Comparison of ENCODE assay signal across 14 mouse cellular contexts in genomic region chr15:96660590-96661141, GRCm38 (mm10). TPM values are rescaled to one million over a fixed set of nuclear protein-coding genes. Genes with fewer than 3 reads are reported as not detected.
DNase-seq lines count a peak whose midpoint lies in the region; ATAC-seq lines count a peak whose summit lies in the region.
"Had no signal": no experiment of that assay in that cellular context is flagged by ENCODE, and none has a peak within 500 bp of the region (broad histone marks: within the 10 kb centered on the region; RNA-seq: fewer than 3 reads in every experiment).

No protein-coding gene starts in this region.

- H3K4me2 ChIP-seq in liver, embryonic 11.5 days = 0 out of 2 replicates have a peak overlapping the region, but pooled peaks have one; percentile 12
- peak overlapping the region; percentile 48 for H3K4me2 ChIP-seq in heart, embryonic 15.5 days
- H3K4me2 ChIP-seq in liver, embryonic 12.5 days = no peak overlapping the region
- no peak overlapping the region for H3K4me2 ChIP-seq in stomach, embryonic 16.5 days (ENCODE audit: low read depth, low read length)
- H3K4me2 ChIP-seq: embryonic facial prominence, embryonic 15.5 days; forebrain, embryonic 12.5 days; limb, embryonic 15.5 days; midbrain, embryonic 12.5 days had no signal

- H3K4me3 ChIP-seq in liver, embryonic 11.5 days (ENCODE audit: low read depth, low read length) = no peak overlapping the region
- no peak overlapping the region for H3K4me3 ChIP-seq in heart, embryonic 15.5 days
- H3K4me3 ChIP-seq in liver, embryonic 12.5 days = no peak overlapping the region
- H3K4me3 ChIP-seq in stomach, embryonic 16.5 days (replicated peaks; ENCODE audit: low read length) = no peak overlapping the region
- H3K4me3 ChIP-seq: embryonic facial prominence, embryonic 15.5 days; forebrain, embryonic 12.5 days; limb, embryonic 15.5 days; midbrain, embryonic 12.5 days had no signal

- no peak overlapping the region for H3K27ac ChIP-seq in liver, embryonic 11.5 days (ENCODE audit: low read depth, low read length)
- no peak overlapping the region for H3K27ac ChIP-seq in heart, embryonic 15.5 days
- no peak overlapping the region for H3K27ac ChIP-seq in liver, embryonic 12.5 days
- H3K27ac ChIP-seq in stomach, embryonic 16.5 days (ENCODE audit: low read length) = no peak overlapping the region
- H3K27ac ChIP-seq: embryonic facial prominence, embryonic 15.5 days; forebrain, embryonic 12.5 days; hindbrain, postnatal 0 days; limb, embryonic 15.5 days; midbrain, embryonic 12.5 days had no signal

- no peaks in the 10 kb centered on the region for H3K27me3 ChIP-seq in liver, embryonic 11.5 days (replicated peaks; ENCODE audit: control insufficient read depth, insufficient read depth, low read length)
- H3K27me3 ChIP-seq in heart, embryonic 15.5 days = no peaks in the 10 kb centered on the region
- no peaks in the 10 kb centered on the region for H3K27me3 ChIP-seq in liver, embryonic 12.5 days (replicated peaks)
- no peaks in the 10 kb centered on the region for H3K27me3 ChIP-seq in stomach, embryonic 16.5 days (ENCODE audit: control insufficient read depth, insufficient read depth, low read length)
- H3K27me3 ChIP-seq: embryonic facial prominence, embryonic 15.5 days; forebrain, embryonic 12.5 days; limb, embryonic 15.5 days had no signal

- 34% methylated on average over 13 of the region's 13 CpGs for WGBS in liver, embryonic 11.5 days
- WGBS in heart, embryonic 15.5 days = 28% methylated on average over 13 of the region's 13 CpGs
- 36% methylated on average over 13 of the region's 13 CpGs for WGBS in liver, embryonic 12.5 days (ENCODE audit: insufficient replicate concordance)
- 42% methylated on average over 13 of the region's 13 CpGs for WGBS in stomach, embryonic 16.5 days

- no peaks in the 10 kb centered on the region for H3K36me3 ChIP-seq in liver, embryonic 11.5 days (ENCODE audit: control insufficient read depth, insufficient read depth, low read length)
- no peaks in the 10 kb centered on the region for H3K36me3 ChIP-seq in heart, embryonic 15.5 days
- H3K36me3 ChIP-seq in liver, embryonic 12.5 days = no peaks in the 10 kb centered on the region
- H3K36me3 ChIP-seq in stomach, embryonic 16.5 days (ENCODE audit: control insufficient read depth, insufficient read depth, low read length) = no peaks in the 10 kb centered on the region
- H3K36me3 ChIP-seq: embryonic facial prominence, embryonic 15.5 days; forebrain, embryonic 12.5 days; limb, embryonic 15.5 days; midbrain, embryonic 12.5 days had no signal

- no peak; the same call in 1 of the 2 replicates for ATAC-seq in liver, embryonic 11.5 days (replicated peaks; ENCODE audit: low FRiP score)
- peak; percentile 27; the same call in 1 of the 2 replicates for ATAC-seq in heart, embryonic 15.5 days (replicated peaks; ENCODE audit: insufficient number of reproducible peaks, insufficient read depth, low FRiP score, low read depth)
- peak; percentile 24; the same call in 1 of the 2 replicates for ATAC-seq in liver, embryonic 12.5 days
- peak; percentile 23; the same call in 1 of the 2 replicates for ATAC-seq in stomach, embryonic 16.5 days (ENCODE audit: insufficient read depth, low FRiP score)
- ATAC-seq: CD4-positive, CD25-positive, alpha-beta regulatory T cell, adult 4 months; hindbrain, postnatal 0 days had no signal

- H3K9me3 ChIP-seq in liver, embryonic 11.5 days (ENCODE audit: control insufficient read depth, low read length) = no peaks in the 10 kb centered on the region
- no peaks in the 10 kb centered on the region for H3K9me3 ChIP-seq in heart, embryonic 15.5 days (replicated peaks)
- no peaks in the 10 kb centered on the region for H3K9me3 ChIP-seq in liver, embryonic 12.5 days (replicated peaks)
- no peaks in the 10 kb centered on the region for H3K9me3 ChIP-seq in stomach, embryonic 16.5 days (replicated peaks; ENCODE audit: control insufficient read depth, low read length)
- H3K9me3 ChIP-seq: embryonic facial prominence, embryonic 15.5 days; forebrain, embryonic 12.5 days; limb, embryonic 15.5 days; midbrain, embryonic 12.5 days had no signal

- peaks cover 5% of the 10 kb centered on the region for H3K4me1 ChIP-seq in liver, embryonic 11.5 days (replicated peaks; ENCODE audit: control insufficient read depth, insufficient read depth, low read length)
- peaks cover 20% of the 10 kb centered on the region for H3K4me1 ChIP-seq in heart, embryonic 15.5 days (replicated peaks)
- peaks cover 2% of the 10 kb centered on the region for H3K4me1 ChIP-seq in liver, embryonic 12.5 days
- H3K4me1 ChIP-seq in stomach, embryonic 16.5 days (ENCODE audit: control insufficient read depth, insufficient read depth, low read length) = no peaks in the 10 kb centered on the region
- H3K4me1 ChIP-seq: embryonic facial prominence, embryonic 15.5 days had no signal

- no peak overlapping the region for H3K9ac ChIP-seq in liver, embryonic 11.5 days (ENCODE audit: low read depth, low read length)
- no peak overlapping the region for H3K9ac ChIP-seq in heart, embryonic 15.5 days
- no peak overlapping the region for H3K9ac ChIP-seq in liver, embryonic 12.5 days
- H3K9ac ChIP-seq in stomach, embryonic 16.5 days (ENCODE audit: low read length) = no peak overlapping the region
- H3K9ac ChIP-seq: embryonic facial prominence, embryonic 15.5 days; forebrain, embryonic 12.5 days; limb, embryonic 15.5 days; midbrain, embryonic 12.5 days had no signal

- DNase-seq in liver, embryonic 11.5 days (ENCODE audit: low spot score) = no peak
- DNase-seq in liver = no peak
- no peak for DNase-seq in kidney, postnatal 4 days
- no peak for DNase-seq in thymus, postnatal 10 days (ENCODE audit: low spot score in 2 of 2)
- DNase-seq: cerebellum, adult 9-11 months had no signal

RNA-seq across cellular contexts. Expression of gene Slc38a1, which starts 18.0 kb away (rescaled TPM):
- polyA plus RNA-seq in liver, embryonic 11.5 days (2014; fragmentation: Nextera tagmentation; extraction: Ambion mirVana) = 61.6 and 68.5 TPM in 2 replicates
- polyA plus RNA-seq in heart, embryonic 15.5 days (2015; fragmentation: Nextera tagmentation; extraction: Ambion mirVana) = 66.1 and 67.8 TPM in 2 replicates
- 41.1 and 43.1 TPM in 2 replicates for polyA plus RNA-seq in liver, embryonic 12.5 days (2016; fragmentation: Nextera tagmentation; extraction: Ambion mirVana)
- polyA plus RNA-seq in stomach, embryonic 16.5 days (2015; fragmentation: Nextera tagmentation; extraction: Ambion mirVana) = 55.6 and 58.0 TPM in 2 replicates

RNA-seq across cellular contexts. Expression of gene Slc38a2, which starts 38.9 kb away (rescaled TPM):
- polyA plus RNA-seq in liver, embryonic 11.5 days (2014; fragmentation: Nextera tagmentation; extraction: Ambion mirVana) = 111 and 116 TPM in 2 replicates
- 158 and 170 TPM in 2 replicates for polyA plus RNA-seq in heart, embryonic 15.5 days (2015; fragmentation: Nextera tagmentation; extraction: Ambion mirVana)
- polyA plus RNA-seq in liver, embryonic 12.5 days (2016; fragmentation: Nextera tagmentation; extraction: Ambion mirVana) = 57.6 and 62.7 TPM in 2 replicates
- polyA plus RNA-seq in stomach, embryonic 16.5 days (2015; fragmentation: Nextera tagmentation; extraction: Ambion mirVana) = 132 and 133 TPM in 2 replicates

Comparison
In these comparisons a context has a peak if more than half of its experiments do, and no peak if none do; other contexts are left out.
1. H3K4me2 ChIP-seq: peak in liver, embryonic 11.5 days (single experiment) and heart, embryonic 15.5 days (single experiment); none in liver, embryonic 12.5 days (single experiment) and stomach, embryonic 16.5 days (single experiment).